Mouse (Mus musculus) kidney, adult 8-10 months (tissue): ENCODE data around the gene Myoz2.
A peak's percentile ranks its signal among the peaks of the same experiment; 100 is the strongest.

Source experiments
- DNase-seq, 2 experiments: peaks; one replicate each; pipeline ENCODE4 v3.0.0; 2022

Gene Myoz2

DNA sequence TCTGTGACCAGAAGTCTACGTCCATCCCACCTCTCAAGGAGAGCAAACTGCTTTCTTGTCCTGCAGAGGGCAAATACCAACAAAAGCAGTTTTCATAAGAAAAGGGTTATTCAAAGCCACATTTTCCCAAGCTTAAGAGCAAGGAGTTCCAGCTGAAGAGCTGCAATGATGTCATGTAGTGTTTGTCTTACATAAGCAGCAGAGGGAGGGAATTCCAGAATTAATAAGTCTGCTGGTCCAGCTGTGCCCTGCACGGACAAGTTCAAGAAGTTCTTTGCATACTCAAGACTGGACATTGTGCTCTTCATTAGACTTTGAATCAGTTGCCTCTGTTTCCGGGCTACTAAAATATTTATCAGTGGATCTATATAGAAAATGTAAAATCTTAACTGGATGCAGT, 33.8 kb downstream of the Myoz2 start:
- peak in 1 of 2 experiments; percentile 50 for DNase-seq

- no peak for DNase-seq
Measured at GRCm38 (mm10) chr3:122998511-122998910, 36.3 kb downstream of the Myoz2 start.

GRCm38 (mm10) chr3:122996968-122997367, 37.8 kb downstream of the Myoz2 start:
- peak in 1 of 2 experiments; percentile 27 for DNase-seq

GRCm38 (mm10) chr3:122986906-122987305, 47.9 kb downstream of the Myoz2 start:
- DNase-seq, result no peak

DNA sequence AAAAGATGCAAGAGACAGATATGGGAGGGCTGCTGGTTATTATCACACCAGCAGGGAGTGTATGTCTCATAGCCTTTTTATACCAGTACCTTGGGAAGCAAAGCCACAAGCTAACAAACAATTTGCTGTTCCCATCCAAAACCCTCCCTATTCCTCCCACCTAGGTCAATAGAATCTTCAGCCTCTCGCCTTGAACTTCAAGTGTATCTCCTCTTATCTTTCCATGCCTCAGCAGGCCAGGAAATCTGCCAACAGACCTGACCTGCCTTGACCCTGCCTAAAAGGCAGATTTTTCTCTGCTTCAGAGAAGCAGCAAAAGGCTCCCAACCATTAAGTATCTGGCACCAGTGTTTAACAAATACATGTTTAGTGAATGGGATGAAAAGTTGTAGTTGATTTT, 48.4 kb downstream of the Myoz2 start:
- peak; percentile 42 to 58 for DNase-seq

GRCm38 (mm10) chr3:122985183-122985944, 49.5 kb downstream of the Myoz2 start:
- DNase-seq, result no peak

- peak; percentile 89 to 93 for DNase-seq
Measured at GRCm38 (mm10) chr3:122984249-122985182, 50.3 kb downstream of the Myoz2 start, which contains the start of gene Usp53. Usp53 (minus strand) TSS chr3:122984510.

DNA sequence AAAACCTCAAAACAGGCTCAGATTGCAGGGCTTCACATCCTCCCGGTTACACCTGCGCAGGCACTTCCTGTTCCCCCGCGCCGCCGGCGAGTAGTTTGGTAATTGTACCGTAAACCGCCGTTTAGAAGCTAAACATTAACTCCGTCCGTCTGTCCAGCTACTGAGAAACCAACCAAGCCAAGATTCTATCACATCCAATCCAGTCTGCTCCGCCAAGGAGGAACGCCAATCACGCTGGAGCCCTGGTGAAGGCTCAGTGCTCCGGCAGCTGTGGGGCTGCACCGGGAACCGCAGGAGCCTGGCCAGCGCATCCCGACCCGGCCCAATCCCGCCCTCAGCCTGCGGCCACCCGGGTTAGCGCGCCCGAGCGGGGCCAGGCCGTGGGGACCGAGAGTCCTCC, 51.0 kb downstream of the Myoz2 start:
- DNase-seq, result peak; percentile 86 to 89

- no peak for DNase-seq
Measured at GRCm38 (mm10) chr3:122975964-122976363, 58.9 kb downstream of the Myoz2 start.

- no peak for DNase-seq
Measured at GRCm38 (mm10) chr3:122975363-122975762, 59.5 kb downstream of the Myoz2 start.

DNA sequence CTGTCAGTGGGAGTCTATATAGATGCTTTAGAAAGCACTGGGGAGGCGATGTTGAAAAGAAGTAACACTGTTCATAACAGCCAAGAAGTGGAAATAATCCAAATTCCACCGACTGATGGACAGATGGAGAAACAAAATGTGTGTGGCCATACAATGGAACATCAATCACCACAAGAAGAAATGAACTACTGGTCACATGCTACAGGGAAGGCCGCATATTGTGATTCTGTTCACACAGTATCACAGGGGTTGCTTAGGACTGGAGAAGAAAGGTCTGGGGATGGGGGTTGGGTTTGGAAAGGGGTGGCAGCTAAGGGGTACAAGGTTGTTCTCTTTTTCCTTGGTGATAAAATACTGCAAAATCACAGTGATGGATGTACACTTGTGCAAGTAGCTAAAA, 60.0 kb downstream of the Myoz2 start:
- no peak for DNase-seq

- DNase-seq, result no peak
Measured at GRCm38 (mm10) chr3:122972126-122972822, 62.5 kb downstream of the Myoz2 start.

DNA sequence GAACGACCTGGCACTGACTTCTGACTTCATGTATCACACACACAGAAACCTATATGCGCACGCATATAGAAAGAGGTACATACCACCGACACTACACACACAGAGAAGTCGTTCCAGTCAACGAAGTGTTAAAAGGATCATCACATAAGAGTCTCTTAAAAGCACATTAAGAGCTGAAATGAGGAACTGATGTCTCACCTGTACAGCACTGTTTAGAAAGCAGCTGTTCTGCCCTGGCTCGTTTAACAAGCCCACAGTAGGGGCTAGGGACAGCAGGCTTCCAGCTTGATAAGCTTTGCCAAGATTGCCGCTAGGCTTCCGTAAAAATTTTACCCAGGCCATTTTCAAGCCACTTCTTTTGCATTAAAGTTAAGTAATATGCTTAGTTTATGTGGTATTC, 66.4 kb downstream of the Myoz2 start:
- no peak for DNase-seq

- DNase-seq, result no peak
Measured at GRCm38 (mm10) chr3:122964301-122964700, 70.5 kb downstream of the Myoz2 start.
